Mouse (Mus musculus): ENCODE measurements around the gene Dguok. TPM values are rescaled to one million over a fixed set of nuclear protein-coding genes. Genes with fewer than 3 reads are reported as not detected.

Gene Dguok
- polyA plus RNA-seq, 1 experiment, result 15.5 TPM

- Histone ChIP-seq H3K27me3 (ENCODE audit: control insufficient read depth, insufficient read depth, low read length) (no peaks in the 10 kb centered on the region), H3K36me3 (ENCODE audit: control insufficient read depth, insufficient read depth, low read length) (no peaks in the 10 kb centered on the region), H3K4me3 (ENCODE audit: control insufficient read depth, low read depth, low read length) (no peak overlapping the region), H3K27ac (ENCODE audit: control insufficient read depth, insufficient read depth, low read depth, low read length) (no peak overlapping the region), H3K4me1 (ENCODE audit: control insufficient read depth, insufficient read depth, low read length) (peaks cover 17% of the 10 kb centered on the region)
- TF ChIP-seq CTCF (IDR thresholded peaks at IDR 0.05; ENCODE audit: control insufficient read depth, insufficient read depth, insufficient replicate concordance, low read depth, low read length), result no peak
These were observed 67.5 kb downstream of the Dguok start for GRCm38 (mm10) chr6:83439119-83439767.

- Histone ChIP-seq H3K27ac (ENCODE audit: control insufficient read depth, insufficient read depth, low read depth, low read length) (no peak overlapping the region), H3K4me1 (ENCODE audit: control insufficient read depth, insufficient read depth, low read length) (peaks cover 17% of the 10 kb centered on the region), H3K36me3 (ENCODE audit: control insufficient read depth, insufficient read depth, low read length) (no peaks in the 10 kb centered on the region), H3K4me3 (ENCODE audit: control insufficient read depth, low read depth, low read length) (no peak overlapping the region), H3K27me3 (ENCODE audit: control insufficient read depth, insufficient read depth, low read length) (no peaks in the 10 kb centered on the region)
- TF ChIP-seq CTCF (IDR thresholded peaks at IDR 0.05; ENCODE audit: control insufficient read depth, insufficient read depth, insufficient replicate concordance, low read depth, low read length) (no peak), POLR2A (IDR thresholded peaks at IDR 0.05; ENCODE audit: control insufficient read depth, low read depth, low read length) (no peak)
These were observed 68.2 kb downstream of the Dguok start for GRCm38 (mm10) chr6:83438584-83438983.

GRCm38 (mm10) chr6:83437802-83438201 is 69.0 kb downstream of the Dguok start:
- H3K27me3 ChIP-seq (ENCODE audit: control insufficient read depth, insufficient read depth, low read length), result no peaks in the 10 kb centered on the region
- TF ChIP-seq CTCF (IDR thresholded peaks at IDR 0.05; ENCODE audit: control insufficient read depth, insufficient read depth, insufficient replicate concordance, low read depth, low read length) (no peak), POLR2A (IDR thresholded peaks at IDR 0.05; ENCODE audit: control insufficient read depth, low read depth, low read length) (no peak)
- no peaks in the 10 kb centered on the region for H3K36me3 ChIP-seq (ENCODE audit: control insufficient read depth, insufficient read depth, low read length)
- no peak overlapping the region for H3K27ac ChIP-seq (ENCODE audit: control insufficient read depth, insufficient read depth, low read depth, low read length)
- peaks cover 17% of the 10 kb centered on the region for H3K4me1 ChIP-seq (ENCODE audit: control insufficient read depth, insufficient read depth, low read length)
- H3K4me3 ChIP-seq (ENCODE audit: control insufficient read depth, low read depth, low read length), result no peak overlapping the region

- TF ChIP-seq POLR2A (IDR thresholded peaks at IDR 0.05; ENCODE audit: control insufficient read depth, low read depth, low read length) (no peak), CTCF (IDR thresholded peaks at IDR 0.05; ENCODE audit: control insufficient read depth, insufficient read depth, insufficient replicate concordance, low read depth, low read length) (no peak)
- no peaks in the 10 kb centered on the region for H3K36me3 ChIP-seq (ENCODE audit: control insufficient read depth, insufficient read depth, low read length)
These were observed 69.5 kb downstream of the Dguok start for GRCm38 (mm10) chr6:83437225-83437624.

GRCm38 (mm10) chr6:83436547-83436946 is 70.2 kb downstream of the Dguok start:
- Histone ChIP-seq H3K4me3 (ENCODE audit: control insufficient read depth, low read depth, low read length) (no peak overlapping the region), H3K36me3 (ENCODE audit: control insufficient read depth, insufficient read depth, low read length) (no peaks in the 10 kb centered on the region), H3K27ac (ENCODE audit: control insufficient read depth, insufficient read depth, low read depth, low read length) (no peak overlapping the region), H3K27me3 (ENCODE audit: control insufficient read depth, insufficient read depth, low read length) (no peaks in the 10 kb centered on the region), H3K4me1 (ENCODE audit: control insufficient read depth, insufficient read depth, low read length) (peaks cover 8% of the 10 kb centered on the region)
- TF ChIP-seq CTCF (IDR thresholded peaks at IDR 0.05; ENCODE audit: control insufficient read depth, insufficient read depth, insufficient replicate concordance, low read depth, low read length) (no peak), POLR2A (IDR thresholded peaks at IDR 0.05; ENCODE audit: control insufficient read depth, low read depth, low read length) (no peak)

More at GRCm38 (mm10) chr6:83437225-83437624, 69.5 kb downstream of the Dguok start:
- Histone ChIP-seq H3K27me3 (ENCODE audit: control insufficient read depth, insufficient read depth, low read length) (no peaks in the 10 kb centered on the region), H3K4me1 (ENCODE audit: control insufficient read depth, insufficient read depth, low read length) (peaks cover 14% of the 10 kb centered on the region), H3K4me3 (ENCODE audit: control insufficient read depth, low read depth, low read length) (no peak overlapping the region), H3K27ac (ENCODE audit: control insufficient read depth, insufficient read depth, low read depth, low read length) (no peak overlapping the region)

GRCm38 (mm10) chr6:83435174-83435573 is 71.6 kb downstream of the Dguok start:
- peaks cover 2% of the 10 kb centered on the region; the same call in 1 of the 2 replicates for H3K4me1 ChIP-seq (ENCODE audit: control insufficient read depth, insufficient read depth, low read length)
- no peaks in the 10 kb centered on the region for H3K27me3 ChIP-seq (ENCODE audit: control insufficient read depth, insufficient read depth, low read length)
- H3K27ac ChIP-seq (ENCODE audit: control insufficient read depth, insufficient read depth, low read depth, low read length), result no peak overlapping the region
- H3K36me3 ChIP-seq (ENCODE audit: control insufficient read depth, insufficient read depth, low read length), result no peaks in the 10 kb centered on the region
- H3K4me3 ChIP-seq (ENCODE audit: control insufficient read depth, low read depth, low read length), result no peak overlapping the region
- TF ChIP-seq CTCF (IDR thresholded peaks at IDR 0.05; ENCODE audit: control insufficient read depth, insufficient read depth, insufficient replicate concordance, low read depth, low read length) (no peak), POLR2A (IDR thresholded peaks at IDR 0.05; ENCODE audit: control insufficient read depth, low read depth, low read length) (no peak)

- no peak overlapping the region for H3K27ac ChIP-seq (ENCODE audit: control insufficient read depth, insufficient read depth, low read depth, low read length)
- H3K4me1 ChIP-seq (ENCODE audit: control insufficient read depth, insufficient read depth, low read length), result no peaks in the 10 kb centered on the region
- H3K36me3 ChIP-seq (ENCODE audit: control insufficient read depth, insufficient read depth, low read length), result no peaks in the 10 kb centered on the region
- TF ChIP-seq CTCF (IDR thresholded peaks at IDR 0.05; ENCODE audit: control insufficient read depth, insufficient read depth, insufficient replicate concordance, low read depth, low read length), result no peak
- no peak for TF ChIP-seq POLR2A (IDR thresholded peaks at IDR 0.05; ENCODE audit: control insufficient read depth, low read depth, low read length)
- H3K4me3 ChIP-seq (ENCODE audit: control insufficient read depth, low read depth, low read length), result no peak overlapping the region
- H3K27me3 ChIP-seq (ENCODE audit: control insufficient read depth, insufficient read depth, low read length), result no peaks in the 10 kb centered on the region
These were observed 73.2 kb downstream of the Dguok start for GRCm38 (mm10) chr6:83433546-83433945.
